Mouse (Mus musculus): Measurements from ENCODE around the gene Atp4a. TPM values are rescaled to one million over a fixed set of nuclear protein-coding genes. Genes with fewer than 3 reads are reported as not detected.

Gene Atp4a
- not detected for total RNA-seq (2018; cell fraction: chromatin; rRNA removed)
- not detected for total RNA-seq (2018; cell fraction: cytosol; rRNA removed)
- not detected for total RNA-seq (2018; cell fraction: nucleus; rRNA removed)
- polyA plus RNA-seq (2018) = not detected in 3 replicates

DNA sequence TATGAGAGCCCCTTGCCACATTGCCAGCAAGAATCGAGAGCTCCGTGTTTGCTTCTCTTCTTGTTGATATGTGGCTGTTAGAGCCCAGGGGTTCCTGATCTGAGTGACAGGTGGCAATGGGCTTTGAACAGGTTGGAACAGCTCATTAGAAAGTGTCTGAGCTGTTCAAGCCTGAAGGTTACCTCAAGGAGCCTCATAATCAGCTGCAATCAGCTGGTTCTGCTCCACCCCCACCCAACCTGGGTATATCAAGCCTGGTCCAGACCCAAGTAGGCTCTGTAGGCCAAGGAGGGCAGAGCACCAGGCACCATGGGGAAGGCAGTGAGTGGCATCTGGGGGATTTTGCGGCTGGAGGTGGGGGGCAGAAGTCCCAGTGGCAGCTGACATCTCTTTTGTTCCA is at the start of gene Atp4a:
Gene Atp4a, plus strand, starts transcription at position 268 of the 400 bp plus-strand sequence.
- no peak within 1 kb of the TSS for H3K27ac ChIP-seq
- H3K79me2 ChIP-seq (ENCODE audit: inconsistent target) = no peaks in the 10 kb centered on the region
- no peak within 1 kb of the TSS for H3K4me3 ChIP-seq (ENCODE audit: inconsistent target)
- WGBS (ENCODE audit: missing documents) = 90% methylated on average over 3 of the region's 3 CpGs
- no peaks in the 10 kb centered on the region for H3K36me3 ChIP-seq (ENCODE audit: inconsistent target)

- under 1% methylated on average over 34 of the region's 34 CpGs for WGBS (ENCODE audit: missing documents)
- H3K4me3 ChIP-seq (ENCODE audit: inconsistent target) = peak within 1 kb of the TSS; percentile 90
- no peaks in the 10 kb centered on the region; the same call in 1 of the 2 replicates for H3K79me2 ChIP-seq (ENCODE audit: inconsistent target)
- H3K36me3 ChIP-seq (ENCODE audit: inconsistent target) = peaks cover 1% of the 10 kb centered on the region; the same call in 1 of the 2 replicates
- H3K27ac ChIP-seq = peak within 1 kb of the TSS; percentile 44
Observed at GRCm38 (mm10) chr7:30664529-30665200, 47.3 kb upstream of the Atp4a start, which contains the start of gene Haus5. Gene Haus5, minus strand, starts transcription at chr7:30664994.

DNA sequence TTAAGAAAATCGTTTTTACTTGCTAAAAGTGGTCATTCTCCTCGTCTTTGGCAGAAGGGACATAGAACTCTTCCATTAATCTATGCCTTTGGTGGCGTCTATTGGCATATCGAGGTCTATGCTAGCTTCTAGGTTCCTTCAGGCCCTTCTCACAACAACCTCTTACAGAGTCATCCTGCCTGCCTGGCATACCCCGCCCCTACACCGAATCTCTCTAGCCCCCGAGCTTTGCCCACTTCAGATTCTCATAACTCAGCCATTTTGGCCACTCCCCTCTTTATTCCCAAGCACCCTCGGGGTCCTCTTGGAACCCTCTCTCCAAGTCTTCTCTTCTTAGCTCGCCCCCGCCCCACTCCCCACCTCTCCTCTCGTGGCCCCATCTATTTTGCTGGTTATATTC is 46.7 kb upstream of the Atp4a start:
- 7% methylated on average over 11 of the region's 11 CpGs for WGBS (ENCODE audit: missing documents)
- no peak overlapping the region for H3K27ac ChIP-seq

DNA sequence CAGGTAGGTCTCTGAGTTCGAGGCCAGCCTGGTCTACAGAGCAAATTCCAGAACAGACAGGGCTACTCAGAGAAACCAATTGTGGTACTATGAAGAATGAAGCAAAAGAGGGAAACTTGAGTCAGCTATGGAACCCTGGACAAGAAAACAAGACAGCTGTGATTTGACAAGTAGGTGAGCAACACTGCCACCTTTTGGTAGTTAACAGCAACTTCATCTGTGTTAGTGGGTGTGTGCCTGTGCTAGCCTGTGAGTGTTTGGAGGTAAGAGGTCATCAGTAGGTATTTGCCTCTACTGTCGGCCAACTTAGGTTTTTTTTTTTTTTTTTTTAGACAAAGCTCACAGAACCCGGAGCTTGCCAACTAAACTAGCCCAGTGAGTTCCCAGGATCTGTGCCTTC is 42.8 kb upstream of the Atp4a start:
- no peak overlapping the region for H3K27ac ChIP-seq
- 58% methylated on average over 3 of the region's 3 CpGs for WGBS (ENCODE audit: missing documents)
- H3K4me3 ChIP-seq (ENCODE audit: inconsistent target) = no peak overlapping the region
- H3K36me3 ChIP-seq (ENCODE audit: inconsistent target) = no peaks in the 10 kb centered on the region
- no peaks in the 10 kb centered on the region; the same call in 1 of the 2 replicates for H3K79me2 ChIP-seq (ENCODE audit: inconsistent target)

More for the DNA sequence above, 46.7 kb upstream of the Atp4a start:
- Histone ChIP-seq H3K4me3 (ENCODE audit: inconsistent target) (peak overlapping the region; percentile 90), H3K36me3 (ENCODE audit: inconsistent target) (no peaks in the 10 kb centered on the region), H3K79me2 (ENCODE audit: inconsistent target) (no peaks in the 10 kb centered on the region; the same call in 1 of the 2 replicates)

DNA sequence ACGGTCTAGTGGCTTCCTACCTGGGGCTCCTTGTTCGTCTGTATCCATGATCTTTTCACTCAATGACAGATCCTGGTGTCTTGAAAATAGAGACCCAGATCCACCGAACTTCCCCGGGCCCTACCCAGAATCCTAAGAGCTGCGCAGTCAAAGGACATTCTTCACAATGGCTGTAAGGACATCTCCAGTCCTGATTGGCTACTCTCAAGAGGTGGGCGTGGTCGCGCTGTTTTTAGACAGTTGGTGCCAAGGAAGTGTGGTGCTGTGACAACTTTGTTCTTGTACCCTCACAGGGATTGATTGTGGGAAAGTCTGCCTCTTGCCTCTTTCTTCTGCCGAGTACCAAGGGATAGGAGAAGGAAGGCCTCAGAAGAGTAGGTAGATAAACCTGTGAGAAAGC is 40.5 kb upstream of the Atp4a start, which contains the start of gene Pmis2:
Gene Pmis2, minus strand, starts transcription at position 126 of the 400 bp plus-strand sequence.
- no peak within 1 kb of the TSS for H3K27ac ChIP-seq
- no peaks in the 10 kb centered on the region for H3K36me3 ChIP-seq (ENCODE audit: inconsistent target)
- WGBS (ENCODE audit: missing documents) = 71% methylated on average over 9 of the region's 9 CpGs
- no peak within 1 kb of the TSS for H3K4me3 ChIP-seq (ENCODE audit: inconsistent target)
- no peaks in the 10 kb centered on the region for H3K79me2 ChIP-seq (ENCODE audit: inconsistent target)

- Histone ChIP-seq H3K27ac (no peak overlapping the region), H3K79me2 (ENCODE audit: inconsistent target) (no peaks in the 10 kb centered on the region), H3K36me3 (ENCODE audit: inconsistent target) (no peaks in the 10 kb centered on the region), H3K4me3 (ENCODE audit: inconsistent target) (no peak overlapping the region)
- WGBS (ENCODE audit: missing documents) = 80% methylated on average over 4 of the region's 5 CpGs
Observed at GRCm38 (mm10) chr7:30678263-30678975, 33.6 kb upstream of the Atp4a start.

- Histone ChIP-seq H3K27ac (no peak overlapping the region), H3K79me2 (ENCODE audit: inconsistent target) (no peaks in the 10 kb centered on the region), H3K4me3 (ENCODE audit: inconsistent target) (no peak overlapping the region), H3K36me3 (ENCODE audit: inconsistent target) (no peaks in the 10 kb centered on the region)
- 84% methylated on average over 5 of the region's 5 CpGs for WGBS (ENCODE audit: missing documents)
Observed at GRCm38 (mm10) chr7:30681897-30682296, 30.1 kb upstream of the Atp4a start.

GRCm38 (mm10) chr7:30683425-30683824 is 28.6 kb upstream of the Atp4a start:
- no peaks in the 10 kb centered on the region for H3K36me3 ChIP-seq (ENCODE audit: inconsistent target)
- H3K4me3 ChIP-seq (ENCODE audit: inconsistent target) = no peak overlapping the region
- H3K79me2 ChIP-seq (ENCODE audit: inconsistent target) = no peaks in the 10 kb centered on the region
- WGBS (ENCODE audit: missing documents) = 38% methylated on average over 2 of the region's 2 CpGs
- H3K27ac ChIP-seq = no peak overlapping the region

- Histone ChIP-seq H3K36me3 (ENCODE audit: inconsistent target) (no peaks in the 10 kb centered on the region), H3K27ac (no peak overlapping the region), H3K4me3 (ENCODE audit: inconsistent target) (no peak overlapping the region), H3K79me2 (ENCODE audit: inconsistent target) (no peaks in the 10 kb centered on the region)
- 90% methylated on average over 5 of the region's 6 CpGs for WGBS (ENCODE audit: missing documents)
Observed at GRCm38 (mm10) chr7:30688325-30688724, 23.7 kb upstream of the Atp4a start.

GRCm38 (mm10) chr7:30698101-30698500 is 13.9 kb upstream of the Atp4a start:
- Histone ChIP-seq H3K79me2 (ENCODE audit: inconsistent target) (no peaks in the 10 kb centered on the region), H3K27ac (peak overlapping the region; percentile 12; the same call in 1 of the 2 replicates), H3K36me3 (ENCODE audit: inconsistent target) (no peaks in the 10 kb centered on the region), H3K4me3 (ENCODE audit: inconsistent target) (no peak overlapping the region)
- 0% methylated on average over 5 of the region's 5 CpGs for WGBS (ENCODE audit: missing documents)

- Histone ChIP-seq H3K27ac (peak within 1 kb of the TSS; percentile 12; the same call in 1 of the 2 replicates), H3K79me2 (ENCODE audit: inconsistent target) (no peaks in the 10 kb centered on the region), H3K4me3 (ENCODE audit: inconsistent target) (no peak within 1 kb of the TSS), H3K36me3 (ENCODE audit: inconsistent target) (no peaks in the 10 kb centered on the region)
- WGBS (ENCODE audit: missing documents) = 79% methylated on average over 9 of the region's 9 CpGs
Observed at GRCm38 (mm10) chr7:30698589-30698988, 13.4 kb upstream of the Atp4a start, which contains the start of gene 2200002J24Rik. Gene 2200002J24Rik, plus strand, starts transcription at chr7:30698926.

- 88% methylated on average over 8 of the region's 8 CpGs for WGBS (ENCODE audit: missing documents)
- H3K27ac ChIP-seq = no peak overlapping the region
- H3K36me3 ChIP-seq (ENCODE audit: inconsistent target) = no peaks in the 10 kb centered on the region
- H3K4me3 ChIP-seq (ENCODE audit: inconsistent target) = no peak overlapping the region
- H3K79me2 ChIP-seq (ENCODE audit: inconsistent target) = no peaks in the 10 kb centered on the region
Observed at GRCm38 (mm10) chr7:30706214-30706882, 5.7 kb upstream of the Atp4a start.

DNA sequence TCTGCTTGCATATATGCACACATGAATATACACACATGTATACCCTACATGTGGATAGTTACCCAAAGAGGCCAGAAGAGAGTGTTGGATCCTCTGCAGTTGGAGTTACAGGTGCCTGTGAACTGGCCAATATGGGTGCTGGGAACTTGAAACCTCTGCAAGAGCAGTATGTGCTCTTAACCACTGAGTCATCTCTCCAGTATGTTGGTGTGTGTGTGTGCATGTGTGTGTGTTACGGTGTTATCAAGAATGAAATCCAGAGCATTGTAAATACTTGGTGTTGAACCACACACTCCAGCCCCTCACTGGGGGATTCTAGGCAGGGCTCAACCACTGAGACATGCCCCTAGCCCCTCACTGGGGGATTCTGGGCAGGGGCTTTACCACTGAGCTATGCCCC is 4.6 kb upstream of the Atp4a start:
- 100% methylated on average over 1 of the region's 1 CpGs for WGBS (ENCODE audit: missing documents)
- H3K4me3 ChIP-seq (ENCODE audit: inconsistent target) = no peak overlapping the region
- no peak overlapping the region for H3K27ac ChIP-seq
- H3K79me2 ChIP-seq (ENCODE audit: inconsistent target) = no peaks in the 10 kb centered on the region
- H3K36me3 ChIP-seq (ENCODE audit: inconsistent target) = no peaks in the 10 kb centered on the region

- Histone ChIP-seq H3K4me3 (ENCODE audit: inconsistent target) (no peak overlapping the region), H3K36me3 (ENCODE audit: inconsistent target) (no peaks in the 10 kb centered on the region), H3K27ac (no peak overlapping the region), H3K79me2 (ENCODE audit: inconsistent target) (no peaks in the 10 kb centered on the region)
- 7% methylated on average over 43 of the region's 43 CpGs for WGBS (ENCODE audit: missing documents)
Observed at GRCm38 (mm10) chr7:30717006-30717715, 5.2 kb downstream of the Atp4a start.

Measured in macrophage (primary cell).